Mouse (Mus musculus) heart, postnatal 0 days (tissue): ENCODE results near the gene Vil1. TPM values are rescaled to one million over a fixed set of nuclear protein-coding genes. Genes with fewer than 3 reads are reported as not detected.

Source experiments
- ATAC-seq: fragments of 200-750 bp; cut with Nextera tagmentation; 2 replicates; pipeline ENCODE4 v1.8.0; 2017; ENCODE audit warnings: low read depth, moderate number of reproducible peaks, moderate library complexity; ENCODE audit not compliant: insufficient read depth
- DNase-seq: peaks from one replicate; pipeline ENCODE4 v3.0.0-alpha.2; 2016; ENCODE audit warnings: low spot score
- H3K27ac ChIP-seq: fragments of 300-500 bp; sonication (generic); 2 replicates; pipeline ENCODE4 v1.5.1; 2014; ENCODE audit warnings: low read depth, mild to moderate bottlenecking
- H3K27me3 ChIP-seq: fragments of 300-500 bp; sonication (generic); 2 replicates; pipeline ENCODE4 v1.6.1; 2014; ENCODE audit warnings: low read length, mixed read lengths; ENCODE audit not compliant: control insufficient read depth, insufficient read depth
- H3K36me3 ChIP-seq: fragments of 300-500 bp; sonication (generic); replicated peaks from 2 replicates; pipeline ENCODE4 v1.6.1; 2014; ENCODE audit warnings: low read length, mixed read lengths; ENCODE audit not compliant: control insufficient read depth, insufficient read depth
- H3K4me1 ChIP-seq: fragments of 300-500 bp; sonication (generic); 2 replicates; pipeline ENCODE4 v1.6.1; 2014; ENCODE audit warnings: antibody characterized with exemption; ENCODE audit not compliant: control insufficient read depth, insufficient read depth
- H3K4me2 ChIP-seq: fragments of 300-500 bp; sonication (generic); 2 replicates; pipeline ENCODE4 v1.6.1; 2014; ENCODE audit warnings: low read depth, mild to moderate bottlenecking, low read length, moderate library complexity
- H3K4me3 ChIP-seq: fragments of 300-500 bp; sonication (generic); 2 replicates; pipeline ENCODE4 v1.5.1; 2014; ENCODE audit warnings: low read depth, low read length
- H3K9ac ChIP-seq: fragments of 300-500 bp; sonication (generic); replicated peaks from 2 replicates; pipeline ENCODE4 v1.6.1; 2014; ENCODE audit warnings: low read depth, low read length, mixed read lengths
- H3K9me3 ChIP-seq: fragments of 300-500 bp; sonication (generic); replicated peaks from 2 replicates; pipeline ENCODE4 v1.6.1; 2016; ENCODE audit warnings: low read length; ENCODE audit not compliant: control insufficient read depth
- CTCF ChIP-seq: IDR thresholded peaks from 2 replicates; pipeline ENCODE4 v1.5.1; 2016; ENCODE audit warnings: antibody characterized with exemption, control low read depth, low read depth
- EP300 ChIP-seq: IDR thresholded peaks from 2 replicates; pipeline ENCODE4 v1.6.1; 2016; ENCODE audit warnings: antibody characterized with exemption, low read depth
- WGBS: fragments of 180-500 bp; shearing (Covaris S2); extraction: QIAGEN DNeasy Blood & Tissue Kit; methylation state at CpG from one replicate; pipeline ENCODE4 v1.1.7; 2014; 5-methylcytosine and 5-hydroxymethylcytosine counted together
- polyA plus RNA-seq: library from polyadenylated mRNA; unstranded; fragments of >200 nt; fragmentation: Nextera tagmentation; extraction: Ambion mirVana; gene quantifications from 2 replicates; pipeline ENCODE4 v1.2.1, GENCODE M21; 2015
- total RNA-seq: library from RNA; depleted of rRNA; stranded (reverse); fragments of >200 nt; gene quantifications from 2 replicates; pipeline ENCODE4 v1.2.3, GENCODE M21; 2014; ENCODE audit warnings: low replicate concordance

The Vil1 gene
- total and polyA plus RNA-seq, 2 experiments from 2014 or later = 0.36 TPM; not detected in 1

DNA sequence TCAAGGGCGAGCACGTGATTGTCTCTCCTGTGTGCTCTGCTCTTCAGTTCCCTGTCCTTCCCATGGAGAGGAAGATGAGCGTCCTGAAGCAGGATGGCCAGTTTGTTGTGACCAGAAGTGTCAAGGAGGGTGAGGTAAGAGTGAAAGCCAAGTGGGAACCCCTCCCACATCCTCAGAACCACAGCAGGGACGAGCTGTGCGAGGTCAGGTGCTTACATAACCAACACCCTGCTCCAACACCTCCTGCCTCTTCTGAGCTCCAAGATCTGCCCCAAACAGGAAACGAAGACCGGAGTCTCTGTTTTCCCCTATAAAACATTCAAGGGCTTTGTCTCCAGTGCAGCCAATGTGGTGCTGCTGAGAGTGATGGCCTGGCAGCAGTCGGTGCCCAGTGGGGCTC, 44.9 kb upstream of the Vil1 start:
- no peak for ATAC-seq
- Histone ChIP-seq H3K9ac (no peak overlapping the region), H3K27me3 (no peaks in the 10 kb centered on the region), H3K4me3 (no peak overlapping the region), H3K9me3 (no peaks in the 10 kb centered on the region), H3K4me1 (no peaks in the 10 kb centered on the region), H3K27ac (no peak overlapping the region), H3K36me3 (no peaks in the 10 kb centered on the region), H3K4me2 (no peak overlapping the region)
- DNase-seq = no peak
- TF ChIP-seq CTCF = no peak
- TF ChIP-seq EP300 = no peak
- WGBS = 52% methylated on average over 8 of the region's 8 CpGs

DNA sequence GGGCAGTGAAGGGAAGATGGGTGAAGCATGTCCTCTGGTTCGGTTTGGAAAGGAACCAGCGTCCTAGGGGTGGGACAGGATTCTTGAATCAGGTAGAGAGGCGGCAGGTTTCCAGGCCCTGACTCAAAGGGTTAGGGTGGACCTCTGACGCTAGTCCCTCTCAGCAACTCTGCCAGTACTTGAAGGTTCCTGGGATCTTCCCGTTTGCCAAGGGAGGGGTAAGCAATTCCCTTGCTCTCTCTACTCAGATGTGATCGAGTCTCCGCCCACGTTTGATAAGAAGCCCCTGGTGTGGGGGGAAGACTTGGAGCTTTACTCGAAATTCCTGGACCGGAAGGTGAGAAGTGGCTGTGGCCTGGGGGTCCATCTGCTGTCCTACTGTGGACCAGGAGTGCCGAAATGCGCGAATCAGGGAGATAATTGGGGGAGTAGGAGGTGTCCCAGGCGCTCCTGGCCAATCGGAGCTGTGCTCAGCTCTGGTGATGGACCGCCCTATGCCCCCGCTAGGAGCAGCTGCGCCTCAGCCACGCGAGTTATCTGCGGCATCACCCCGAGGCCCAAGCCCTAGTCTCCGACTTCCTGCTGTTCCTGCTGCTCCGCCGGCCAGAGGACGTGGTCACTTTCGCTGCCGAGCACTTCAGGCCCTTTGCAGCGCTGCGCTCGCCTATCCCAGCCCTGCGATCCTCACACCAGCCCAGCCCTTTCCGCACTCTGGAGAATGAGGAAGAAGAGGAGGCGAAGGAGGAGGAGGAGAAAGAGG, 41.1 kb upstream of the Vil1 start:
- H3K4me3 ChIP-seq = peak overlapping the region; percentile 38
- H3K36me3 ChIP-seq = no peaks in the 10 kb centered on the region
- no peak overlapping the region; the same call in 1 of the 2 replicates for H3K9ac ChIP-seq
- peak overlapping the region; percentile 9; the same call in 1 of the 2 replicates for H3K27ac ChIP-seq
- H3K4me2 ChIP-seq = peak overlapping the region; percentile 70
- DNase-seq = peak; percentile 53
- ATAC-seq = peak; percentile 86
- WGBS = 5% methylated on average over 34 of the region's 34 CpGs
- H3K4me1 ChIP-seq = no peaks in the 10 kb centered on the region
- no peak for TF ChIP-seq EP300
- no peak for TF ChIP-seq CTCF
- H3K27me3 ChIP-seq = no peaks in the 10 kb centered on the region
- H3K9me3 ChIP-seq = no peaks in the 10 kb centered on the region

DNA sequence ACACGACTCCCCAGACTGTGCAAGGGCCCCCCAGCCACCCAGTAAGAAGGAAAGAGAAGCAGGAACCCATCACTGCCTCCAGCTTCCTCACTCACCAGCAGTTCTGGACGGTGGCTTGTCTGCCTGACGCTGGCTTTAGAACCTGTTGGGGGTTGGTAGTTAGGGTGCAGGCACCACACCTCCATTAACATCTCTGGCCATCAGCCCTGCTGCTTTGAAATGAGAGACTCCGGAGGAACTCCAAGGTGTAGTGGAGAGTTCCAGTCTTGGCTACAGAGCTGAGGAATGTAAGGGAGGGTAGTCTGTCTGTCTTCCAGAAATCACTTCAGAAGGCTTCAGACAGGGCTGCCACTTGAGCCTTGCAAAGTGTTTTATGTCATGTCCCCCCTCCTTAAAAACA, 39.1 kb upstream of the Vil1 start:
- Histone ChIP-seq H3K4me3 (no peak overlapping the region), H3K36me3 (no peaks in the 10 kb centered on the region), H3K4me2 (no peak overlapping the region), H3K9me3 (no peaks in the 10 kb centered on the region), H3K9ac (no peak overlapping the region), H3K27ac (no peak overlapping the region), H3K4me1 (no peaks in the 10 kb centered on the region), H3K27me3 (no peaks in the 10 kb centered on the region)
- no peak for TF ChIP-seq CTCF
- TF ChIP-seq EP300 = no peak
- WGBS = 43% methylated on average over 4 of the region's 4 CpGs
- no peak for DNase-seq
- ATAC-seq = no peak

DNA sequence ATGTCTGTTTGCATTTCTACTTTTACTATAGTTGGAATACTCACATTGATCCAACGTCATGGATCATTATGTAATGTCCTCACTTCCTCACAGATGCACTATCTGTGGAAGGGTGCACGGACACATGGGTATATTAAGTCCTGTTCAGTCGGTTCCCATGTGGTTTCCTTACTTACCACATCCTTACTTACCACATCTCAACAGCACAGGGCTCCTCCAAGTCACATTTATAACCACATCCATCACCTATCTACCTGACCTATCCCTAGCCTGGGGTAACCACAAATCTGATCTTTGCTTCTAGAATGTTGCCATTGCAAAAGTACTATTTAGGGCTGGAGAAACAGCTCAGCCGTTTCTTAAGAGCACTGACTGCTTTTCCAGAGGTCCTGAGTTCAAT, 35.8 kb upstream of the Vil1 start:
- Histone ChIP-seq H3K9me3 (no peaks in the 10 kb centered on the region), H3K36me3 (no peaks in the 10 kb centered on the region), H3K4me3 (no peak overlapping the region), H3K9ac (no peak overlapping the region), H3K27me3 (no peaks in the 10 kb centered on the region), H3K4me1 (no peaks in the 10 kb centered on the region), H3K4me2 (no peak overlapping the region), H3K27ac (no peak overlapping the region)
- DNase-seq = no peak
- WGBS = 60% methylated on average over 4 of the region's 4 CpGs
- TF ChIP-seq EP300 = no peak
- TF ChIP-seq CTCF = no peak
- ATAC-seq = no peak

DNA sequence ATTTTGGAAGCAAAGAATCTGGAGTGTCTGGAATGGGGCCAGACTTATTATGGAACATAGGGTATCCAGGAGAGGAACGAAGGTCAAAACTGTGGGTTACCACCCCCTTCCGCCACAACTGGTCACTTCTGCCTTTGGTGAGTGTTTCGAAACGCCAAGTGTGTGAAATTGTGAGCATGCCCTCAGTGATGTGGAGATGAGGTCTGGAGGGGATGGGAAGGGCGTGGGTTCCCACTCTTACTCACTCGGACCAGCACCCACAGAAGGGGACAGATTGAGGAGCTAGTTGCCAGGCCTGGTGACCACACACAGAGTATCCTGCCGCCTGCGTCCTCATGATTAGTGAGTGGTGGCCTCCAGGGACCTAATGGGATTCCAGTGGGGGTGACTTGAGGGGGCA, 34.2 kb upstream of the Vil1 start, which contains the start of gene Slc11a1:
Slc11a1 (plus strand) TSS at position 216 of the 400 bp plus-strand sequence.
- DNase-seq (no peak), ATAC-seq (no peak)
- no peaks in the 10 kb centered on the region for H3K36me3 ChIP-seq
- H3K27me3 ChIP-seq = no peaks in the 10 kb centered on the region
- no peaks in the 10 kb centered on the region for H3K9me3 ChIP-seq
- H3K4me3 ChIP-seq = no peak within 1 kb of the TSS
- no peak within 1 kb of the TSS for H3K27ac ChIP-seq
- H3K4me2 ChIP-seq = no peak within 1 kb of the TSS
- no peaks in the 10 kb centered on the region for H3K4me1 ChIP-seq
- no peak within 1 kb of the TSS for H3K9ac ChIP-seq
- whole genome bisulfite sequencing = 69% methylated on average over 8 of the region's 8 CpGs
- TF ChIP-seq CTCF (no peak), EP300 (no peak)

DNA sequence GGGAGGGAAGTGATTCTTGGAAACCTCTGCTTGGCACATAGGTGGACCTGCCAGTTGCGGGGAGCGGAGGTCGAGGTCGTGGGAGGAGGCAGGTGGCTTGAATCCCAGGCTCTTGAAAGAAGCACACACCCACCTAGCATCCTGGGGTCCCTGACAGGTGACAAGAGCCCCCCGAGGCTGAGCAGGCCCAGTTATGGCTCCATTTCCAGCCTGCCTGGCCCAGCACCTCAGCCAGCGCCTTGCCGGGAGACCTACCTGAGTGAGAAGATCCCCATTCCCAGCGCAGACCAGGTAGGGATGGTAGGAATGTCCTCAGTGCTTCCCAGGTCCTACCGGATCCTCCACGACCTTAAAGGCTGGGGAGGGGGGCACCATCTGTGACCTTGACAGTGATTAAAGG, 33.6 kb upstream of the Vil1 start:
- Histone ChIP-seq H3K9ac (no peak overlapping the region), H3K4me3 (no peak overlapping the region), H3K9me3 (no peaks in the 10 kb centered on the region), H3K4me2 (no peak overlapping the region), H3K27ac (no peak overlapping the region), H3K4me1 (no peaks in the 10 kb centered on the region), H3K36me3 (no peaks in the 10 kb centered on the region), H3K27me3 (no peaks in the 10 kb centered on the region)
- no peak for ATAC-seq
- TF ChIP-seq CTCF = no peak
- TF ChIP-seq EP300 = no peak
- DNase-seq = no peak
- 76% methylated on average over 10 of the region's 10 CpGs for WGBS
